Mouse (Mus musculus): ENCODE results near the gene H2afz. TPM values are rescaled to one million over a fixed set of nuclear protein-coding genes. Genes with fewer than 3 reads are reported as not detected.
"Not testable (repeated sequence)": the region's sequence is repeated elsewhere in the genome, so short reads cannot be mapped to it uniquely, and the experiment has no call there.

Gene H2afz
- polyA plus RNA-seq, 1 experiment from 2014 or later = 1,893 TPM

DNA sequence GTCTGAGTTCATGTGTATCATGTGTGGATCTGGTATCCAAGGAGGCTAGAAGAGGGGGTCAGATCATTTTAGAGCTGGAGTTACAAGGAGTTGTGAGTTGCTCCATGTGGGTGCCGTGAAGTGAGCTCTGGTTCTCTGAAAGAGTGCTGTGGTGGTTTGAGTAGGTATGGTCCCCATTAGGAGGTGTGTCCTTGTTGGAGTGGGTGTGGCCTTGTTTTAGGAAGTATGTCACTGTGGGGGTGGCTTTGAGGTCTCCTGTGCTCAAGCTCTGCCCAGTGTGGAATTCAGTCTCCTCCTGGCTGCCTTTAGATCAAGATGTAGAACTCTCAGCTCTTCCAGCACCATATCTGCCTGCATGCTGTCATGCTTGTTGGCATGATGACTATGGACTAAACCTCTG lies 21.3 kb upstream of the H2afz start:
- H3K4me1 ChIP-seq (ENCODE audit: insufficient read depth, low read length) = no peaks in the 10 kb centered on the region
- H3K9me3 ChIP-seq (ENCODE audit: low read length) = no peaks in the 10 kb centered on the region
- no peak for ATAC-seq (ENCODE audit: low FRiP score, low TSS enrichment)
- H3K36me3 ChIP-seq (ENCODE audit: insufficient read depth, low read length) = no peaks in the 10 kb centered on the region
- no peak overlapping the region for H3K27ac ChIP-seq (ENCODE audit: low read length)
- WGBS = 74% methylated on average over 1 of the region's 1 CpGs
- no peak overlapping the region for H3K4me3 ChIP-seq (ENCODE audit: low read length)
- no peak overlapping the region for H3K4me2 ChIP-seq (replicated peaks; ENCODE audit: low read depth, low read length)
- no peaks in the 10 kb centered on the region for H3K27me3 ChIP-seq (ENCODE audit: insufficient read depth, low read length)
- no peak overlapping the region for H3K9ac ChIP-seq (replicated peaks; ENCODE audit: low read length)

DNA sequence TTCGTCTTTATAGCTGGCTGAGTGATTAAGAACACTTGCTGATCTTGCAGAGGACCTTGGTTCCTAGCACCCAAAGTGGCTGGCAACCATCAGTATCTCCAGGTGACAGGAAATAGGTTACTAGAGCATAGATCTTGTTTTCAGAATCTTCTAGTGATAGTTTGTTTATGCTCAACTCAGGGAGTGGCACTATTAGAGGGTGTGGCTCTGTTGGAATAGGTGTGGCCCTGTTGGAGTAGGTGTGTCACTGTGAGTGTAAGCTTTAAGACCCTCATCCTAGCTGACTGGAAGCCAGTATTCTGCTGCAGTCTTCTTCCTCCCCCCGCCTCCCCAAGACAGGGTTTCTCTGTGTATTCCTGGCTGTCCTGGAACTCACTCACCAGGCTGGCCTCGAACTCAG lies 20.0 kb upstream of the H2afz start:
- 93% methylated on average over 3 of the region's 3 CpGs for WGBS
- no peak overlapping the region for H3K4me3 ChIP-seq (ENCODE audit: low read length)
- ATAC-seq (ENCODE audit: low FRiP score, low TSS enrichment) = no peak

DNA sequence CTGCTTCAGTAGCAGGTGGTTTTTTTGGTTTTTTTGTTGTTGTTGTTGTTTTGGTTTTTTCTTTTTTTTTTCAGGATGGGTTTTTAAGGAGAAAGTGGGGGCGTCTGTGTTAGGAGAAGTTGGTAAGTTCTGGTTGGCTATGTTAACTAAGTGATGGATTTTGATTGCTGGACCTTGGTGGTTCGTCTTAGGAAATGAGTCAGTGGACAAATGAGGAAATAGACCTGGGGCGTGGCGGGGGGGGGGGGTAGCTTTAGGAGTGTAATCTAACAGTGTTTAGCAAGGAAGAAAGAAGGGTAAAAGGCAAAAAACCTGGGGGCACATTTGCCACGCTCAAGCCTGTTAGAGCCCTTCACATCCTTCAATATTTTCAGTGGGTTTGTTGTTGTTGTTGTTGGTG lies 17.7 kb upstream of the H2afz start:
- 76% methylated on average over 5 of the region's 5 CpGs for WGBS
- Histone ChIP-seq H3K9ac (replicated peaks; ENCODE audit: low read length) (no peak overlapping the region), H3K4me1 (ENCODE audit: insufficient read depth, low read length) (no peaks in the 10 kb centered on the region), H3K36me3 (ENCODE audit: insufficient read depth, low read length) (no peaks in the 10 kb centered on the region), H3K9me3 (ENCODE audit: low read length) (peaks cover 3% of the 10 kb centered on the region; the same call in 1 of the 2 replicates), H3K4me2 (replicated peaks; ENCODE audit: low read depth, low read length) (no peak overlapping the region), H3K27ac (ENCODE audit: low read length) (no peak overlapping the region), H3K27me3 (ENCODE audit: insufficient read depth, low read length) (no peaks in the 10 kb centered on the region), H3K4me3 (ENCODE audit: low read length) (no peak overlapping the region)
- ATAC-seq (ENCODE audit: low FRiP score, low TSS enrichment) = no peak

More for the DNA sequence above, 20.0 kb upstream of the H2afz start:
- Histone ChIP-seq H3K36me3 (ENCODE audit: insufficient read depth, low read length) (no peaks in the 10 kb centered on the region), H3K9ac (replicated peaks; ENCODE audit: low read length) (no peak overlapping the region), H3K4me2 (replicated peaks; ENCODE audit: low read depth, low read length) (no peak overlapping the region), H3K27me3 (ENCODE audit: insufficient read depth, low read length) (no peaks in the 10 kb centered on the region), H3K4me1 (ENCODE audit: insufficient read depth, low read length) (no peaks in the 10 kb centered on the region), H3K27ac (ENCODE audit: low read length) (no peak overlapping the region), H3K9me3 (ENCODE audit: low read length) (no peaks in the 10 kb centered on the region)

DNA sequence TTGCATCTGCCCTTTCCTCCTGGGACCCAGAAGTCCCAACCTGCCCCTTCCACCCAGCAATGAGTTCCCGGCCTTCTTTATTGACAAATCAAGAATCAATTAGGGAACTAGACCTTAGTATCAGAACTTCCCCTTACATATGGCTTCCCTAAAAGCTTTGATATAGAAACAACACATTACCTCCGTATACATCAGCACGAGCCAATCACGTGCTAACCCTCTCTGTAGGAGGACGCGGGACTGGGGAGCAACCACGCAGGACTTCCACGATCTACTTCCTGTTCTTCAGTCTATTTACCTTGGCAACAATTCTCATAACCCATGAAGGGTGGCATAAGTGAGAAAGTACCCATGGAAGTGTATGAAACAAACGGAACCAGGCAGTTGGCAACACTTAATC lies 15.9 kb upstream of the H2afz start:
- WGBS = 92% methylated on average over 9 of the region's 9 CpGs
- H3K4me1 ChIP-seq (ENCODE audit: insufficient read depth, low read length) = no peaks in the 10 kb centered on the region
- H3K9ac ChIP-seq (replicated peaks; ENCODE audit: low read length) = no peak overlapping the region
- H3K27me3 ChIP-seq (ENCODE audit: insufficient read depth, low read length) = no peaks in the 10 kb centered on the region
- no peaks in the 10 kb centered on the region for H3K36me3 ChIP-seq (ENCODE audit: insufficient read depth, low read length)
- H3K9me3 ChIP-seq (ENCODE audit: low read length) = peaks cover 7% of the 10 kb centered on the region
- no peak overlapping the region for H3K4me2 ChIP-seq (replicated peaks; ENCODE audit: low read depth, low read length)
- no peak overlapping the region for H3K4me3 ChIP-seq (ENCODE audit: low read length)
- ATAC-seq (ENCODE audit: low FRiP score, low TSS enrichment) = no peak
- no peak overlapping the region for H3K27ac ChIP-seq (ENCODE audit: low read length)

DNA sequence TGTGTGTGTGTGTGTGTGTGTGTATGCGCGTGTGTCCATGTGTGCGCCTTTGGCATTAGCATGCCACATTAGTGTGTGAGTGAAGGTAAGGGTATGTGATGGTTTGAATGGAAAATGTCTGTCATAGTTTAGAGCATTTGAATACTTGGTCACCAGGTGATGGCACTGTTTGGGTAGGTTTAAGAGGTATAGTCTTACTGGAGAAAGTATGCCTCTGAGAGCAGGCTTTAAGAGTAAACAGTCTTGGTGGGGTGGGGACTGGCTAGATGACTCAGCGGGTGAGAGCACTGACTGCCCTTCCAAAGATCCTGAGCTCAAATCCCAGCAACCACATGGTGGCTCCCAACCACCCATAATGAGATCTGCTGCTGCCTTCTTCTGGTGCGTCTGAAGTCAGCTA lies 14.6 kb upstream of the H2afz start:
- 86% methylated on average over 5 of the region's 5 CpGs for WGBS
- H3K4me3 ChIP-seq (ENCODE audit: low read length) = no peak overlapping the region
- H3K9me3 ChIP-seq (ENCODE audit: low read length) = peaks cover 7% of the 10 kb centered on the region
- no peak overlapping the region for H3K9ac ChIP-seq (replicated peaks; ENCODE audit: low read length)
- no peaks in the 10 kb centered on the region for H3K4me1 ChIP-seq (ENCODE audit: insufficient read depth, low read length)
- H3K36me3 ChIP-seq (ENCODE audit: insufficient read depth, low read length) = no peaks in the 10 kb centered on the region
- no peak overlapping the region for H3K4me2 ChIP-seq (replicated peaks; ENCODE audit: low read depth, low read length)
- H3K27me3 ChIP-seq (ENCODE audit: insufficient read depth, low read length) = no peaks in the 10 kb centered on the region
- ATAC-seq (ENCODE audit: low FRiP score, low TSS enrichment) = no peak
- H3K27ac ChIP-seq (ENCODE audit: low read length) = no peak overlapping the region

DNA sequence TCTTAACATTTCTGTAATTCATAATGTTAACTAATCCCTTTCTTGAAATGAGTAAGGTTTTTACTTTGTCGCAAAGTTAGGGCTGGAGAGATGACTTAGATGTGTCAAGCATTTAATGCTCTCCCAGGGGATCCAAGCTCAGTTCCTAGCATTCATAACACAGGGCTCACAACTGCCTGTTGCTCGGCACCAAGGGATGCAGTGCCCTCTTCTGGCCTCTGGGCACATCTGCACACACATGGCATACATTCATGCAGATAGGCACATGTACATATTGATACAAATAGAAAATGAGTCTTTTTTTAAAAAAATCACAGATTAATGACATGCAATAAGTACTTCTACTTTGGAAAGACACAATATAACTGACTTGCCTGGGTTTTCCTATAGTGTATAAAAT lies 13.1 kb upstream of the H2afz start:
- no peak for ATAC-seq (ENCODE audit: low FRiP score, low TSS enrichment)
- Histone ChIP-seq H3K4me1 (ENCODE audit: insufficient read depth, low read length) (no peaks in the 10 kb centered on the region), H3K4me2 (replicated peaks; ENCODE audit: low read depth, low read length) (no peak overlapping the region), H3K9ac (replicated peaks; ENCODE audit: low read length) (no peak overlapping the region), H3K4me3 (ENCODE audit: low read length) (no peak overlapping the region), H3K27ac (ENCODE audit: low read length) (no peak overlapping the region), H3K9me3 (ENCODE audit: low read length) (peaks cover 7% of the 10 kb centered on the region), H3K27me3 (ENCODE audit: insufficient read depth, low read length) (no peaks in the 10 kb centered on the region), H3K36me3 (ENCODE audit: insufficient read depth, low read length) (no peaks in the 10 kb centered on the region)
- 90% methylated on average over 2 of the region's 2 CpGs for WGBS

DNA sequence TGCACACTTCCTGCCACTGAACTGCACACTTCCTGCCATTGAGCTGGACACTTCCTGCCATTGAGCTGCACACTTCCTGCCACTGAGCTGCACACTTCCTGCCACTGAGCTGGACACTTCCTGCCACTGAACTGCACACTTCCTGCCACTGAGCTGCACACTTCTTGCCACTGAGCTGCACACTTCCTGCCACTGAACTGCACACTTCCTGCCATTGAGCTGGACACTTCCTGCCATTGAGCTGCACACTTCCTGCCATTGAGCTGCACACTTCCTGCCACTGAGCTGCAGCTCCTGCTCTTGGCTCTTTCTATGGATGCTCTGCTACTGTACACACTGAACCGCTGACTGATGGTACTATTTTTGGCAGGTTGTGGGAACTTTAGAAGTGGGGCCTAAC lies 11.3 kb upstream of the H2afz start:
- 87% methylated on average over 1 of the region's 1 CpGs for WGBS
- H3K27ac ChIP-seq (ENCODE audit: low read length); H3K27me3 ChIP-seq (ENCODE audit: insufficient read depth, low read length); H3K4me3 ChIP-seq (ENCODE audit: low read length); H3K4me2 ChIP-seq (replicated peaks; ENCODE audit: low read depth, low read length); H3K9me3 ChIP-seq (ENCODE audit: low read length); H3K4me1 ChIP-seq (ENCODE audit: insufficient read depth, low read length); H3K9ac ChIP-seq (replicated peaks; ENCODE audit: low read length); ATAC-seq (ENCODE audit: low FRiP score, low TSS enrichment); H3K36me3 ChIP-seq (ENCODE audit: insufficient read depth, low read length): not testable (repeated sequence)

DNA sequence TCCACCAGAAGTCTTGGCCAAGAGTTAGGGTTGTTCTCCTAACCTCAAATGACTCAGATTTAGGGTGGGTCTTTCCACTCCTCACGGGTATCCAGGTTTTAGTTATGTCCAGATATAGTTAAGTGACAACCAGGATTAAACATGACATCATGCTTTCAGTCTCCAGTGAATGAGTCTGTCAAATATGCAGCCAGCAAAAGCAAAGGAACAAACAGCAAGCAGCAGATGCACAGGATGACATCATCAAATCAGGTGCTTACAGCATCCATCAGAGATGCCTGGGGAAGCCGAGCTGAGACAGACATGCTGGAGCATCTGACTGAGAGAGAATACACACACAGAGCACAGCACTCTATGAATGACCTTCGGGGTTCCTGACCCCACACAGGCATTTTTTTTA lies 9.0 kb upstream of the H2afz start:
- no peak for ATAC-seq (ENCODE audit: low FRiP score, low TSS enrichment)
- no peaks in the 10 kb centered on the region for H3K27me3 ChIP-seq (ENCODE audit: insufficient read depth, low read length)
- H3K36me3 ChIP-seq (ENCODE audit: insufficient read depth, low read length) = no peaks in the 10 kb centered on the region
- H3K4me3 ChIP-seq (ENCODE audit: low read length) = no peak overlapping the region
- H3K9ac ChIP-seq (replicated peaks; ENCODE audit: low read length) = no peak overlapping the region
- no peak overlapping the region for H3K27ac ChIP-seq (ENCODE audit: low read length)
- no peak overlapping the region for H3K4me2 ChIP-seq (replicated peaks; ENCODE audit: low read depth, low read length)
- WGBS = 71% methylated on average over 3 of the region's 3 CpGs
- H3K4me1 ChIP-seq (ENCODE audit: insufficient read depth, low read length) = no peaks in the 10 kb centered on the region
- peaks cover 7% of the 10 kb centered on the region for H3K9me3 ChIP-seq (ENCODE audit: low read length)

DNA sequence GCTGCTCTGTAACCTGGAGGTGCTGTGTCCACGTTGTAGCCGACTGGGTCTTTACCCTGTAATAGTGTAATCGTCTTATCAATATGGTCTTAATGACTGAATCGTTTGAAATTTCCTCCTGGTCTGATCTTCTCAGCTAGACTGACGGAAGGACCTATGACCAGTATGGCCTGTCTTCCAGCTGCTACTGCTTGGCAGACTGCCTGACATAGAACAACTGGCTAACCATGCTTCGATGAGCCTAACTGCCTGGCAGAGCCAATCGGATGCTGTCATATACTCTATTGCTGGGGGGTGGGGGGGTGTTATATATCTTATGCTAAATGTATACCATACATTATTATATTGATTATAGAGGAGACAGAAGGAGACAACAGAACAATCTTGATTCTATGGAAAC lies 8.2 kb upstream of the H2afz start:
- 64% methylated on average over 7 of the region's 7 CpGs for WGBS
- H3K9me3 ChIP-seq (ENCODE audit: low read length) = peaks cover 6% of the 10 kb centered on the region
- no peak overlapping the region for H3K27ac ChIP-seq (ENCODE audit: low read length)

DNA sequence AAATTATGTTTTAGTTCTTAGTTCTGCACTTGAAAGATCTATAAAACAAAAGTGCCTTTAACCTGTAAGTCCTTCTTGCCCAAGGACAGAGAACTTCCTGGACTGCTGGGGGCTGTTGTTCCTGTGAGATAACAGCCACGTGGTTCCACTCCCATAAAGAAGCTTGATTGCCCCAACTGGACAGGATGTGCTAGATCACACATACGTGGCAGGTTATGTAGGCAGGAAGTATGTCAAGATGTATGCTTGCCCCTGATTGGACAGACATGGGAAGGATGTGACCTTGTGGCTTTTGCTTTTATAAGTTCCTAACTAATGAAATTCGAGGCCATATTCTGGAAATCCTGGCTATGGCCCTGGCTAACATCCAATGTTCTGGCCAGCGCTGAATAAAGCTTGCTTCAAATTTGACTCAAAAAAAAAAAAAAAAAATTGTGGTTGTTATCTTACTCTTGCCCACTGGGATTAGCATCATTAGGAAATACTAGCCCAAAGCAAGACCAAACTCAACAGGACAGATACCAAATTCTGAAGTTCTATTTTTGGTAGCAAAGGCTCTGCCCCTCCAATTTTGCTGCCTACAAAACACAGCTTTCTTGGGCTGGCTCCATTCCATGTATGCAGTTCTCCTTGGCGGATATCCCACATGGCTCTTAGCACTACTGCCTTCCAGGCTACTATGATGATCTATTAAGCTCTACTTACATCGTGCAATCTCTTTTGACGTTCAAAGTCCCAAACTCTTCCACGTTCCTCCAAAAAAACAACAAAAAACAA lies 3.7 kb upstream of the H2afz start:
- H3K36me3 ChIP-seq (ENCODE audit: insufficient read depth, low read length) = no peaks in the 10 kb centered on the region
- no peak overlapping the region for H3K9ac ChIP-seq (replicated peaks; ENCODE audit: low read length)
- H3K27me3 ChIP-seq (ENCODE audit: insufficient read depth, low read length) = no peaks in the 10 kb centered on the region
- 0 out of 2 replicates have a peak, but pooled peaks cover 4% of the 10 kb centered on the region for H3K4me1 ChIP-seq (ENCODE audit: insufficient read depth, low read length)
- WGBS = 60% methylated on average over 8 of the region's 8 CpGs
- no peak overlapping the region for H3K4me2 ChIP-seq (replicated peaks; ENCODE audit: low read depth, low read length)
- H3K27ac ChIP-seq (ENCODE audit: low read length) = no peak overlapping the region
- ATAC-seq (ENCODE audit: low FRiP score, low TSS enrichment) = no peak
- no peaks in the 10 kb centered on the region for H3K9me3 ChIP-seq (ENCODE audit: low read length)
- no peak overlapping the region for H3K4me3 ChIP-seq (ENCODE audit: low read length)

More for the DNA sequence above, 8.2 kb upstream of the H2afz start:
- no peak overlapping the region for H3K9ac ChIP-seq (replicated peaks; ENCODE audit: low read length)
- no peaks in the 10 kb centered on the region for H3K4me1 ChIP-seq (ENCODE audit: insufficient read depth, low read length)
- H3K27me3 ChIP-seq (ENCODE audit: insufficient read depth, low read length) = no peaks in the 10 kb centered on the region
- H3K36me3 ChIP-seq (ENCODE audit: insufficient read depth, low read length) = no peaks in the 10 kb centered on the region
- ATAC-seq (ENCODE audit: low FRiP score, low TSS enrichment) = no peak
- no peak overlapping the region for H3K4me2 ChIP-seq (replicated peaks; ENCODE audit: low read depth, low read length)
- H3K4me3 ChIP-seq (ENCODE audit: low read length) = no peak overlapping the region

Data from kidney, embryonic 16.5 days (tissue).